Mouse (Mus musculus) left cerebral cortex, postnatal 10 days (tissue): ENCODE measurements around the gene Syt17. TPM values are rescaled to one million over a fixed set of nuclear protein-coding genes. Genes with fewer than 3 reads are reported as not detected.

Source experiments
- DNase-seq, 2 experiments: peaks; one replicate each; pipeline ENCODE4 v3.0.0; 2021 to 2022; ENCODE audit warnings: low spot score in 2 of 2, mixed read lengths in 1 of 2; ENCODE audit errors: extremely low spot score in 1 of 2
- intact Hi-C: fragments of 180-260 bp; cut with DNase I; formaldehyde crosslinking; loops from one replicate; pipeline ENCODE4 v1.15.1; 2025
- total RNA-seq, 2 experiments: library from RNA; stranded (reverse); gene quantifications; 2 replicates each; pipeline ENCODE4 v1.2.3; 2021

Gene Syt17
- total RNA-seq, 2 experiments from 2014 or later = 47.9 to 51.3 TPM

DNA sequence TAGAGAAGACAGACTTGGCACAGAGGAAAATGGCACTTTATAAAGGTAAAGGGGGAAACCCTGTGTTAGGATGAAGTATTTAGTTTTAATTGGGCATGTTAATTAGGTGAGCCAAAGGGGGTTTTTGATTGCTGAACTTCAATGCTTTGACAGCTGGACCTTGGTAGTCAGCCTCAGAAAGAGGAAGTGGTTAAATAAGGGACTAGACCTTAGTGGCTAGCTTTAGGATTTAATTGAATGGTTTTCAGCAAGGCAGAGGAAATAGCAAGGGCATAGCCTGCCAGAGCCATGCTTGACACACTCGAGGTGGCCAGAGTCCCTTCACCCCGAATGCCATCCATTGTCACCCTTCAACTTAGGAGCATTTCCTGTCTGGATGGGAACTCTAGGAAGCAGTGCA is 101.6 kb downstream of the Syt17 start:
- intact Hi-C loops = no loop called here
- DNase-seq = no peak

DNA sequence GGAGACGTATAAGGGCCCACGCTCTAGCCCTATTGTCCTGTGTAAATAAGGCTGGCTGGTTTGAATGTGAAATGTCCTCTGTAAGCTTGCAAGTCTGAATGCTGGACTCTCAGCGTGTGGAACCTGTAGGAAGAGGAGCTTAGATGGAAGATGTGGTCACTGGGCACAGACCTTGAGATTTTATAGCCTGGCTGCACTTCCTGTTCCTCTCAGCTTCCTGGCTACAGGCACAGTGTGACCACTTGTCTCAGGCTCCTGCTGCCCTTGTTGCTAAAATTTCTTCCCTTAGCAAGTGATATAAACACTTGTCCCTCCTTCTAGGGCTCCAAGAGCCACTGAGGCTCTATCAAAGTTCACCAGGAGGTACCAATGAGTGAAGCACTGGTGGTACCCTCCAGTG is 102.6 kb downstream of the Syt17 start:
- DNase-seq = no peak
- intact Hi-C loops = no loop called here

DNA sequence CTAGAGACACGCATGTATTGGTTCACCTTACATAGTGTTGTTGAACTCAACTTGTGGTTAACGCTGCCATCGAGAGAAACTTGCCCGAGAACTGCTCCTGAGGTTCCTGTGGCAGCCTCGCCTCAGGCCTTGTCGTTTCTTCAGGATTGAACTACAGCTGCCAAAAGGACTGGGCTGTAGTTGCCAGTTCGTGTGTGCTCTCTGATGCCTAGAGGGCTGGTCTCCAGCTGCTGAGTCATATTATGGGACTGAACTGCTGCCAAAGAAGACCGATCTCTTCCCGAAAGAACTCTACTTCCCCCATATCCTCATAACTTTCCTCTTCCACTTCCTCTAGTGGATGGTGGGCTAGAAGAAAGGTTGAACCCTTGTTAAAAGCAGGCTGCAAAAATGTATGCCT is 103.3 kb downstream of the Syt17 start:
- intact Hi-C loops = no loop called here
- no peak for DNase-seq

Other genes starting within 250 kb of the Syt17 start
- gene Smg1, start 204.6 kb downstream of the Syt17 start, total RNA-seq = 10 to 100 TPM; 61.8 to 74.7 TPM
- 1 to 10 TPM; 3.6 to 3.9 TPM for gene Itpripl2, start 43.8 kb upstream of the Syt17 start, total RNA-seq
- 10 to 100 TPM; 37.3 to 39.9 TPM for gene Coq7, start 85.1 kb upstream of the Syt17 start, total RNA-seq
- gene Tmc7, start 136.5 kb upstream of the Syt17 start, total RNA-seq = 10 to 100 TPM; 15.5 to 17.1 TPM
- under 1 TPM; 0.47 to 0.58 TPM for gene Tmc5, start 149.1 kb upstream of the Syt17 start, total RNA-seq